Mouse (Mus musculus) heart, adult 18-20 months (tissue): Measurements from ENCODE around the gene Ankrd17. TPM values are rescaled to one million over a fixed set of nuclear protein-coding genes. Genes with fewer than 3 reads are reported as not detected.
A peak's percentile ranks its signal among the peaks of the same experiment; 100 is the strongest.

Experiments used
- DNase-seq, 2 experiments: peaks; one replicate each; pipeline ENCODE4 v3.0.0; 2021 to 2022; ENCODE audit warnings: mixed read lengths in 1 of 2
- long read RNA-seq, 2 experiments: library from polyadenylated mRNA; stranded (forward); transcript quantifications; one replicate each; pipeline ENCODE4 v2.0.0; 2021
- total RNA-seq, 2 experiments: library from RNA; stranded (reverse); gene quantifications; 2 replicates each; pipeline ENCODE4 v1.2.3; 2021

Ankrd17 gene
- total RNA-seq: 10 to 100 TPM; 61.8 to 67.9 TPM
- long read RNA-seq, experiment 1, partial matches to known transcripts: 9 of 11 reads
- long read RNA-seq, experiment 1, other reads (novel, unspliced or antisense): 2 of 11 reads
- long read RNA-seq, experiment 2, partial matches to known transcripts: 2 of 2 reads
- long read RNA-seq, experiment 2, other reads (novel, unspliced or antisense): 0 of 2 reads

- peak; percentile 91 to 94 for DNase-seq
Measured at GRCm38 (mm10) chr5:90366121-90367066, at the start of gene Ankrd17. TSS of gene Ankrd17 (minus strand) at chr5:90366577.

GRCm38 (mm10) chr5:90414925-90415295 is 48.5 kb upstream of the Ankrd17 start:
- no peak for DNase-seq

- DNase-seq: no peak
Measured at GRCm38 (mm10) chr5:90414142-90414924, 48.0 kb upstream of the Ankrd17 start.

GRCm38 (mm10) chr5:90405210-90405609 is 38.8 kb upstream of the Ankrd17 start:
- peak in 1 of 2 experiments; percentile 5 for DNase-seq

GRCm38 (mm10) chr5:90396817-90397216 is 30.4 kb upstream of the Ankrd17 start:
- no peak for DNase-seq

- DNase-seq: no peak
Measured at GRCm38 (mm10) chr5:90394322-90394721, 27.9 kb upstream of the Ankrd17 start.

- DNase-seq: no peak
Measured at GRCm38 (mm10) chr5:90393764-90394163, 27.4 kb upstream of the Ankrd17 start.

- DNase-seq: peak; percentile 12 to 14
Measured at GRCm38 (mm10) chr5:90383080-90383479, 16.7 kb upstream of the Ankrd17 start.

- DNase-seq: peak in 1 of 2 experiments; percentile 12
Measured at GRCm38 (mm10) chr5:90381458-90381857, 15.1 kb upstream of the Ankrd17 start.

- no peak for DNase-seq
Measured at GRCm38 (mm10) chr5:90373708-90374107, 7.3 kb upstream of the Ankrd17 start.

GRCm38 (mm10) chr5:90370401-90370800 is 4.0 kb upstream of the Ankrd17 start:
- no peak for DNase-seq

GRCm38 (mm10) chr5:90367067-90367303 is 608 bp upstream of the Ankrd17 start, which contains the start of gene Gm9958:
TSS of gene Gm9958 (plus strand) at chr5:90367204.
- no peak for DNase-seq

- DNase-seq: peak; percentile 48 to 67
Measured at GRCm38 (mm10) chr5:90365141-90365951, 1.0 kb downstream of the Ankrd17 start.

- peak; percentile 81 to 88 for DNase-seq
Measured at GRCm38 (mm10) chr5:90364526-90364925, 1.9 kb downstream of the Ankrd17 start.

- no peak for DNase-seq
Measured at GRCm38 (mm10) chr5:90355824-90356223, 10.6 kb downstream of the Ankrd17 start.

GRCm38 (mm10) chr5:90353552-90354317 is 12.6 kb downstream of the Ankrd17 start:
- DNase-seq: no peak

GRCm38 (mm10) chr5:90346877-90347276 is 19.5 kb downstream of the Ankrd17 start:
- DNase-seq: no peak

- peak in 1 of 2 experiments; percentile 22 for DNase-seq
Measured at GRCm38 (mm10) chr5:90340847-90341246, 25.5 kb downstream of the Ankrd17 start.

GRCm38 (mm10) chr5:90339953-90340343 is 26.4 kb downstream of the Ankrd17 start:
- no peak for DNase-seq

GRCm38 (mm10) chr5:90339129-90339952 is 27.0 kb downstream of the Ankrd17 start:
- DNase-seq: peak; percentile 82 to 87
